Mouse (Mus musculus) ES-E14 (cell line): ENCODE measurements around the gene Stox2. TPM values are rescaled to one million over a fixed set of nuclear protein-coding genes. Genes with fewer than 3 reads are reported as not detected.

ENCODE experiments used
- DNase-seq: peaks from one replicate; pipeline ENCODE4 v3.0.0-alpha.2; 2013; ENCODE audit warnings: low read depth, low spot score
- H3K27ac ChIP-seq: 2 replicates; pipeline ENCODE4 v1.5.1; 2012; ENCODE audit warnings: low read depth, mild to moderate bottlenecking, low read length, moderate library complexity, mixed read lengths; ENCODE audit not compliant: poor library complexity, insufficient read depth, severe bottlenecking
- H3K36me3 ChIP-seq: 2 replicates; pipeline ENCODE4 v1.6.1; 2012; ENCODE audit warnings: mild to moderate bottlenecking, low read length, moderate library complexity, mixed read lengths; ENCODE audit not compliant: control insufficient read depth, poor library complexity, insufficient read depth, severe bottlenecking
- H3K4me1 ChIP-seq, 2 experiments: fragments of 150-350 bp in 1 of 2; sonication (generic) in 1 of 2; 2 replicates each; pipeline ENCODE4 v1.6.1; 2012; ENCODE audit warnings: low read length in 2 of 2, mild to moderate bottlenecking in 1 of 2, mixed read lengths in 1 of 2; ENCODE audit not compliant: control insufficient read depth in 2 of 2, insufficient read depth in 2 of 2, poor library complexity in 1 of 2
- H3K4me3 ChIP-seq, 2 experiments: fragments of 150-350 bp in 1 of 2; sonication (generic) in 1 of 2; 2 replicates each; pipeline ENCODE4 v1.5.1; 2012; ENCODE audit warnings: low read length in 2 of 2, low read depth in 1 of 2, mild to moderate bottlenecking in 1 of 2, mixed read lengths in 1 of 2; ENCODE audit not compliant: insufficient read depth in 1 of 2, poor library complexity in 1 of 2, severe bottlenecking in 1 of 2
- H3K9ac ChIP-seq: 2 replicates; pipeline ENCODE4 v1.6.1; 2012; ENCODE audit warnings: low read depth, mild to moderate bottlenecking, low read length, mixed read lengths; ENCODE audit not compliant: poor library complexity, insufficient read depth, severe bottlenecking
- H3K9me3 ChIP-seq: fragments of 150-350 bp; sonication (generic); 2 replicates; pipeline ENCODE4 v1.6.1; 2012; ENCODE audit warnings: low read depth, mild to moderate bottlenecking, low read length; ENCODE audit not compliant: control insufficient read depth, insufficient read depth
- CHD2 ChIP-seq: IDR thresholded peaks from 2 replicates; pipeline ENCODE4 v1.6.1; 2014; ENCODE audit warnings: mild to moderate bottlenecking, low read depth, low read length, inconsistent platforms
- HCFC1 ChIP-seq: IDR thresholded peaks from 2 replicates; pipeline ENCODE4 v1.6.1; 2012; ENCODE audit warnings: low read length, inconsistent platforms, borderline replicate concordance; ENCODE audit not compliant: insufficient read depth
- MAFK ChIP-seq: IDR thresholded peaks from 2 replicates; pipeline ENCODE4 v1.6.1; 2014; ENCODE audit warnings: mild to moderate bottlenecking, low read depth, low read length, inconsistent platforms; ENCODE audit not compliant: insufficient read depth
- ZC3H11A ChIP-seq: IDR thresholded peaks from 2 replicates; pipeline ENCODE4 v1.6.1; 2012; ENCODE audit warnings: low read depth, mild to moderate bottlenecking, inconsistent platforms, low read length, borderline replicate concordance
- ZNF384 ChIP-seq: IDR thresholded peaks from 2 replicates; pipeline ENCODE4 v1.6.1; 2012; ENCODE audit warnings: low read depth, low read length, inconsistent platforms
- in situ Hi-C, 2 experiments: fragments of 600-800 bp; cut with MboI; formaldehyde crosslinking; loops; one replicate each; pipeline ENCODE4 v1.15.1; 2025; ENCODE audit warnings: low sequenced_read_pairs in 2 of 2, inconsistent platforms in 1 of 2; ENCODE audit not compliant: unreplicated experiment in 2 of 2
- total RNA-seq: library from RNA; depleted of rRNA; stranded (reverse); fragments of 300-350 nt; gene quantifications from 2 replicates; pipeline ENCODE4 v1.2.3, GENCODE M21; 2012

Stox2 gene
- total RNA-seq, 1 experiment: 6.8 TPM

DNA sequence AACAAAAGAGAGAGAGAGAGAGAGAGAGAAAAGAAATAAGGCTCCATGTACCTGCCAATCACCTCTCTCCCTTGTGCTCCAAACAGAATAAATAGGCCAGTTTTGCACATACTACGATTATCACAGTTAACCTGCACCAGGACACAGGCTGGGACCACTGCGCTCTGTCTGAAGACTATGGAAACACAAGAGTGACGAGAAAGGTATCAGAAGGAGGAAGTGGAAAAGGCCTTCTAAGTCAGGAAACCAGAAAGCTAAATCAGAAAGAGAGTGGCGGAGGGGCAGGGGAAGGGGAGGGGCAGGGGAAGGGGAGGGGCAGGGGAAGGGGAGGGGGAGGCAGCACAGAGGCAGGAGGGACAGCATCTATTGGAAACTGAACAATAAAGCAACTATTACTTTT, 195.3 kb downstream of the Stox2 start:
- peaks cover 0 to 2% of the 10 kb centered on the region in 2 experiments; a peak in 1 of 4 replicates for H3K4me1 ChIP-seq
- no peak overlapping the region for H3K9ac ChIP-seq
- H3K27ac ChIP-seq: no peak overlapping the region
- H3K36me3 ChIP-seq: no peaks in the 10 kb centered on the region
- H3K9me3 ChIP-seq: no peaks in the 10 kb centered on the region
- no peak for DNase-seq
- in situ Hi-C loops: no loop called here
- TF ChIP-seq MAFK (no peak), HCFC1 (no peak), ZNF384 (no peak), CHD2 (no peak), ZC3H11A (no peak)
- no peak overlapping the region for H3K4me3 ChIP-seq

DNA sequence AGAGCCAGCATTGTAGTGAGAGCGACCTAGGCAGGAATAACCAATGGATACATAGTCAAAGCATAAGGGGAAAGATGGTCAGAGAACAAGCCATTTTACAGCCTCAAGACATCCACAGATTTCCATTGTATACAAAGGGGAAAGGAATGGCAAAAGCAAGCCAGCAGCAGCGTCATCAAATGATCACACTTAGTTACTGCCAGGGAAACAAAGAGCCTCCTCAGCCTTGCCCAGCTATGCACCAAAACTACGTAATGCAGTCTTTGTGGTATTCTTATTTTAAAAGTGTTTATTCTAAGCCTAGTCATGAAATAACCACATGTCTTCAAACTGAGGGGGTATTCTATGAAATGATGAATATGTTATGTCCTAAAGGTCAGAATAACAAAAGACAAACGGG, 201.0 kb downstream of the Stox2 start:
- in situ Hi-C loops: no loop called here

DNA sequence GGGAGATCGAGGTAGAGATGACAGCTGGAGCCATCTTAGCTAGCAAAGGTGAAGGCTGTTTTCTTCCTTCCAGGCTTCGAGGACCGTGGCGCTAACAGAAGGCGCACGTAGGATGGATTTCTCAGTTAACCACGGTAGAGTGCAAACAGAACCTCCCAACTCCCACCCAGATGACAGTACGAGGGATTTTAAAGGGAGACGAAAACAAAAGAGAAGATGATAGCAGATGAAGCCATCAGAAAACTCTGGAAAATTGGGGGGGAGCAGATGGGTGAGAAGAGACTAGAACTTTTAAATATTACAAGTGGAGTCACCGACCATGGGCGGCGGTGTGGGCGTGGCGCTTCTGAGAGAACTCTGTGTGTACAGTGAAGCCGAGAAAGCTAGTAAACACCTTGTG, 202.0 kb downstream of the Stox2 start:
- H3K4me3 ChIP-seq: peak overlapping the region in 1 of 2 experiments; percentile 19; a peak in 1 of 4 replicates
- H3K27ac ChIP-seq: no peak overlapping the region
- H3K36me3 ChIP-seq: no peaks in the 10 kb centered on the region
- no peak overlapping the region for H3K9ac ChIP-seq
- H3K9me3 ChIP-seq: no peaks in the 10 kb centered on the region
- no peak for TF ChIP-seq CHD2
- no peak for TF ChIP-seq ZC3H11A
- no peak for TF ChIP-seq MAFK
- no peak for TF ChIP-seq ZNF384
- no peak for TF ChIP-seq HCFC1
- in situ Hi-C loops: no loop called here
- no peak for DNase-seq
- H3K4me1 ChIP-seq: peaks cover 3 to 11% of the 10 kb centered on the region in 2 experiments; a peak in 2 of 4 replicates

More for the DNA sequence above, 201.0 kb downstream of the Stox2 start:
- peaks cover 3 to 11% of the 10 kb centered on the region in 2 experiments; a peak in 2 of 4 replicates for H3K4me1 ChIP-seq
- no peak overlapping the region for H3K9ac ChIP-seq
- H3K4me3 ChIP-seq: no peak overlapping the region
- H3K36me3 ChIP-seq: no peaks in the 10 kb centered on the region
- TF ChIP-seq HCFC1 (no peak), CHD2 (no peak), MAFK (no peak), ZC3H11A (no peak), ZNF384 (no peak)
- H3K27ac ChIP-seq: no peak overlapping the region
- DNase-seq: no peak
- H3K9me3 ChIP-seq: no peaks in the 10 kb centered on the region

DNA sequence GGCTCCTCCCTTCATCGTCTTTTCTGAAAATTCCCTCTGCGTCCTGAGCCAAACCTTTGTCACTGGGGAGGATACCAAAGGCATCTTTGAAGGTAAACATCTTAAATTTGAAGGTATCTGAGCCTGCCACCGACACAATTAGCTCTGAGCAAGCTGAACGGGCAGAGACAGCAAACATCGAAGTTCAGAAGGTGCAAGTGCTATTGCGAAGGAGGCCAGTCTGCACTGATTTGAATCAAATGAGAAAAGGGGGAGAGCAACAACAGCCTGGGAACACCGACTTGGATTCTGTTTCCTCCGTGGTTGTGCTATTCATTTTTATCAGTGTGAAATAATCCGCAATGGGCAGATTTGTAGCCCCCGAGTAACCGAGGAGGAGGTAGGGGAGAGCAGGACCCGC, 202.5 kb downstream of the Stox2 start:
- in situ Hi-C loops: no loop called here
- Histone ChIP-seq H3K27ac (no peak overlapping the region), H3K36me3 (no peaks in the 10 kb centered on the region), H3K4me1 (peaks cover 3 to 11% of the 10 kb centered on the region in 2 experiments; a peak in 2 of 4 replicates), H3K9ac (no peak overlapping the region), H3K9me3 (no peaks in the 10 kb centered on the region), H3K4me3 (peak overlapping the region in 1 of 2 experiments; percentile 19; a peak in 2 of 4 replicates)
- no peak for TF ChIP-seq CHD2
- TF ChIP-seq ZNF384: no peak
- no peak for TF ChIP-seq ZC3H11A
- TF ChIP-seq HCFC1: no peak
- TF ChIP-seq MAFK: no peak
- DNase-seq: no peak
